Mouse (Mus musculus) small intestine, adult 2 months (tissue): Measurements from ENCODE around the gene Gm49320.

ENCODE experiments used
- CTCF ChIP-seq: fragments of 200-500 bp; IDR thresholded peaks from 2 replicates; pipeline ENCODE4 v1.5.1; 2012; ENCODE audit warnings: low read depth, mild to moderate bottlenecking, control low read depth, inconsistent platforms, low read length, moderate library complexity, mixed read lengths; ENCODE audit not compliant: insufficient replicate concordance, insufficient read length; ENCODE audit errors: extremely low read depth
- POLR2A ChIP-seq: fragments of 200-500 bp; IDR thresholded peaks from 2 replicates; pipeline ENCODE4 v1.6.1; 2012; ENCODE audit warnings: low read depth, mild to moderate bottlenecking, control low read depth, inconsistent platforms, low read length, moderate library complexity

DNA sequence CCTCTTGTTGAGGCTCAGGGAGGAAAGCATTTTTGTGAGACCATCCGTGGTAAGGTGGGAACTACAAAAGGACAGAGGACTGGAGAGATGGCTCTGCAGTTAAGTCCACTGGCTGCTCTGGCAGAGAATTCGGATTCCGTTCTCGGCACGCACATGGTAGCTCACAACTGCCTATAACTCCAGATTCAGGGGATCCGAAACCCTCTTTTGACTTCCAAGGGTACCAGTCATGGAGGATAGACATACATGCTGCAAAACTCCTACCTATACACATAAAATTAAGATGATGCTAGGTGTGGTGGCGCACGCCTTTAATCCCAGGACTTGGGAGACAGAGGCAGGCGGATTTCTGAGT is 37.4 kb downstream of the Gm49320 start:
- no peak for TF ChIP-seq POLR2A
- no peak for TF ChIP-seq CTCF
